Comparison of ENCODE assay signal across 8 mouse cellular contexts in genomic region chr15:91907046-91907445, GRCm38 (mm10).
DNase-seq lines count a peak whose midpoint lies in the region; TF ChIP-seq lines count a peak whose summit lies in the region.
"Not testable (repeated sequence)": the region's sequence is repeated elsewhere in the genome, so short reads cannot be mapped to it uniquely, and the experiment has no call there.

No protein-coding gene starts in this region.

- TF ChIP-seq CTCF in left cerebral cortex, adult 2 months (IDR thresholded peaks at IDR 0.05), result not testable (repeated sequence)

- H3K4me3 ChIP-seq in left cerebral cortex, adult 2 months, result not testable (repeated sequence)

- peak; percentile 13 for DNase-seq in adrenal gland, postnatal 10 days
- DNase-seq in cerebellum, postnatal 36 days, result peak; percentile 28 to 29
- DNase-seq in heart, adult 18-20 months, result peak; percentile 17 to 30
- DNase-seq in kidney, postnatal 14 days, result peak; percentile 45
- peak; percentile 47 to 58 for DNase-seq in left cerebral cortex, adult 2 months (ENCODE audit: extremely low spot score in 1 of 2, low spot score in 2 of 2)
- peak; percentile 24 to 47 for DNase-seq in monocyte, adult 2 months (ENCODE audit: low read depth in 1 of 2, low spot score in 2 of 2)
- DNase-seq in spleen, postnatal 14 days (ENCODE audit: low spot score in 2 of 2), result peak; percentile 36 to 61
- peak; percentile 38 for DNase-seq in urinary bladder, postnatal 14 days (ENCODE audit: low spot score)

- intact Hi-C loops in left cerebral cortex, adult 2 months (cut with DNase I), result not testable (repeated sequence)

- H3K27ac ChIP-seq in left cerebral cortex, adult 2 months, result not testable (repeated sequence)
